Mouse (Mus musculus): ENCODE measurements around the gene Mbnl2.
A peak's percentile ranks its signal among the peaks of the same experiment; 100 is the strongest.

Gene Mbnl2

DNA sequence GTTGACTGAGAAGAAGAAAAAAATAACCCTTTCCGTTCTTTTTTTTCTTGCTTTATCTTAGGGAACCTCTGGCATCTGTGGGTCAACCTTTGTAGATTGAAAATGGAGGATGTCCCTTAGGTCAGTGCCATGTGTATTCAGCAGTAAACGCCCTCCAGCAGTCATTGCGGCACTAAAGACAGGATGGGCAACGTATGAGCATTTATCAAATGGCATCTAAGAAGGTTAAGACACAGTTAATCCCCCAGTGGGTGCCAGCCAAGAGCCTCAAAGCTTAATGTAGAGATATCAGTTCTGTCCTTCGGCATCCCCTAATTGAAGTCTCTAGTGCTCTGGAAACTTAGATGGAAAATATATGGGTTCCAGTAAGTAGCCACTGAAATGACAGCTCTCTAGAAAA, 723 bp upstream of the Mbnl2 start:
- no peak for DNase-seq (ENCODE audit: low spot score in 2 of 2)

DNA sequence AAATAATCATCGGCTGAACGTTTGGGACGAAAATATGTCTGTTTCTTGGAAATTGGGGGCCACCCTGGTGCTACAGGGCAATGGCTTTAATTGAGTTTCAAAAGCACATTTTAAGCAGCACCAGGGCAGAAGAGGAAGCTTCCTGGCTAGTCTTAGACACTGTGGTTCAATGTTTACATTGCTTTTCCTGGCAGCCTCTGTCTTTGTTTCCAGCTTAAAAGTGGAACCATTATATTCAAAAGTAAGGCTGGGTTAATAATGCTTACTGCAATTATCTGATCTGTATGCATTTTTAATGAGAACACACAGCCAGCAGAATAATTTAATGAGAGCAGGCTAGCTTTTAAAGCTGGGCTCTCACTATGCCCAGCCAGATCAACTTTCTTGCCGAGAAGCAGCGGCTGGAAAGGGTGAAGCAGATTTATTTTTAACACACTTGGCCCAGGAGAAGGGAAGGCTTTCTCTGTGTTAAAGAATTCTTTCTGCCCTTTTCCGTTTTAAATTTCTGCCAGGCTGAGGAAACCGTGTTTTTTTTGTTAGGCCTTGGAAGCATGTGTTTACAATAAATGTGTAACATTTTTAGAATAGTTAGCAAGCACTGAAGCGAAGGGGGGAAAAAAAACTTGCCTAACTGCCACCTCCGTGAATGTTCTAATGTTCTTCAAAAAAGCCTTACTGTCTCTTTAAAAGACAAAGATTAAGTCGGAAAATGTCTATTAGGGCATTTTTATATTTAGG, 1.0 kb downstream of the Mbnl2 start:
- no peak for DNase-seq (ENCODE audit: low spot score in 2 of 2)

DNA sequence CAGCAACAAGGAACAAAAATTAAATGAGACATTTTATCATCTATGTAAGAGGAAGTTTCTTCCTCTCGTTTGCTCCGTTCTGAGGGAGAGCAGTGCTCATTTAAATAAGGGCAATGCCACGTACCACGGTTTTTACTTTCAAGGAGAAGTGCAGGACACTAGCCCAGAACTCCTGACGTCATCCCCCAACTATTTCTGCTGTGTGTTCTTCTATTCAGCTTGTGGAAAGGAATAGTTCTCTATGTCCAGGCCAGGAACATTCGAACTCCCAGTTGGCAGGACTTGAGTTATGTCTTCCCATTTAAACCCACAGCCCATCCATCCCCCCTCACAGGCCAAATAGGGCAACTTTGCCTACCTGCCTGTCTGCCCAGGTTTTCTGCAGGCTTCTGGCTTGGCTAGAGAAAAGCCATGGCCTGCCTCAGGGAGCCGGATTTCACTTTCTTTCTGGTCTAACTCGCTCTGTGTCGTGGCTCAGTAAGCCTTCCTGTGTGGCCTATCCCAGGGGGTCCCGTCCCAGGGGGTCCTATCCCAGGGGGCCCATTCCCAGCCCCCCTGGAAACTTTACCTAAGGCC, 1.7 kb downstream of the Mbnl2 start:
- peak in 1 of 2 experiments; percentile 18 for DNase-seq (ENCODE audit: low spot score in 2 of 2)

DNA sequence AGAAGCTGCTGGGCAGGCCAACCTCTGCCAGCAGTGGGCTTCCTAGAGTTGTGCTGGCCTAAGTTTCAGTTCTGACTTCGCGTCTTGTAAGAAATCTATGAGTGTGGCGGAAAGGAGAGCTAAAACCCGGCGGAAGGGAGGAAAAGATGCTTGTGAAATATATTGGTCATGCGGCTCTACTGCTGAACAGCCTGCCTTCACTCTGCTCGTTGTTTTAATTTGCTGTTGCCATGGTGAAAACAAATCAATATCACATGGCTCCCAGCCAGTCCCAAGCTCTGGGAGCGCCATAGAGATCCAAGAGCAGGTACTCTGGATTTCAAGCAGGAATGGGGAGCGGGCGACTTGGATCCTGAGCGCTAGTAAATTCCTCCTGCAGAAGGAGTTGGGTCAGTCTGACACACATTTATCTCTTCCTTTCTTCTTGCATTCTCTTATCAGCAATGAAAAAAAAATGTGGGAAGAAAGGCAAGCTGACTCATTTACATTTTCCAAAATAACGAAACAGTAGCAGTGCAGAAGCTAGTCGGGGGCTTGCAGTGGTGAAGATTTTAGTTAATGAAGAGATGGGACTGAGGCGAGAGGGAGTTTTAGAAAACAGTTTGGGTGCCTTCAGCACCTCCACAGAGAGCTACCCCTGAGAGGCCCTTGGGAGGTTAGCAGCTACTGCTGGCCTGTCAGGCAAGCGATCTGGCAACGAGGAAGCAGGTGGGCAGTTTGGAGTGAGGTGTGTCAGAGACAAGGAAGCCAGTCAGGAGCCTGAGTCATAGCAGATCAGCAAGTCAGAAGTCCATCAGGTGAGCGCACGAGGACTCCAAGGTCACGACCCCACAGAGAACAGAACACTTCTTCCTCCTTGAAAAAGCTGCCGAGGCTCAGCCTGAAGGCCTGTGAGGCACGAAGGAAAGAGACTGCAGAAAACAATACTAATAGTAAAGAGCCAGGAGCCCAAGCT, 3.1 kb downstream of the Mbnl2 start:
- DNase-seq (ENCODE audit: low spot score in 2 of 2) = no peak

DNA sequence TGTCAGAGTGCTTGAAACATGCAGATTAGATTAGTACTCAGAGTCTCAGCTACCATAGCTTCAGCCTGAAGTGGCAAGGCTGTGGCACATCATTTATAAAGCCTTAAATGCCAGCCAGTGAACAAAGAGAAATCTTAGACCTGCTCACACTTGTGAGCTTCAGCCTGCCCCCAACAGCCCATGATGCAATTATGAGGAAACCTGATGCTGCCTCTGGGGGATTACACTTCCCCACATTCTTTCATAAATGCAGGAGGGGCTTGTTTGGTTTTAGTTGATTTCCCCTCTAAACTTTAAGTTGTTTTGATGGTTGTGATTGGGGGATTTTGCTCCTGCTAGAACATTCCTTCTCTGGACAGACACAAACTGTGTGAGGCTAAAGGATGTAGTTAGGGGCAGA, 4.7 kb downstream of the Mbnl2 start:
- DNase-seq (ENCODE audit: low spot score in 2 of 2) = no peak

DNA sequence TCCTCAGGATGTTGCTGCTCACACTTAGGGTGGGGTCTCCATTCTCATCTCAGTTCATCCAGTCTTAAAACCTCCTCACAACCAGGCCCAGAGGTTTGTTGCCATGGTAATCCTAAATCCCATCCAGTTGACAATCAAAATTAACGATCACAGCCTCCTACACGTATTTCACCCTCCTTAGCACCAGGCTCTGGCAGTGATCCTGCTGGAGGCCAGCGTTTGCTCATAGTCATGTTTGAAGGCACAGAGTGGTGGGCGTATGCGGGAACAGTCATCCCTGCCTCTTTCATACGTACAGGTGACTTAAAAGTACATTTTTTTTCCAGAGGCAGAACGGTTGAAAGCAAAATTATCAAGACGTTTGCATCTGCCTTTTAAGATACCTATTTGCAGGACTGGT, 8.3 kb downstream of the Mbnl2 start:
- DNase-seq (ENCODE audit: low spot score in 2 of 2) = no peak

DNA sequence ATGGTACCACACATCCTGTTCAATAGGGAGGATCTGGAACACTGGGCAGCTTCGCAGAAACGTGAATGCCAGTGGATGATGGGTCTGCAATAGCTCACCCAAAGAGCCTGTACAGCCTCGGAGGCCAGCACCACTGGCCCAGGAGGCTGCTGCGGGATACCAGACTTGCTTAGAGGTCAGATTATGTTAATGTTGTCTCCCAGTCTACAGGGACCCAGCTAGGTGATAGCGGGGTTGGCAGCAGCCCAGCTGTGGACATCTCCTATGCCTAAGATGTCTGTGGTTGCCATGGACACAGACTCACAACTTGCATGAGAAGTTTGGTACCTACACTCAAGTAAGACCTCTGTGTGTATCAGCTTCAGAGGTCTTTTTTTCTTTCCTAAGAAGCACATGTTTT, 9.0 kb downstream of the Mbnl2 start:
- DNase-seq (ENCODE audit: low spot score in 2 of 2) = no peak

DNA sequence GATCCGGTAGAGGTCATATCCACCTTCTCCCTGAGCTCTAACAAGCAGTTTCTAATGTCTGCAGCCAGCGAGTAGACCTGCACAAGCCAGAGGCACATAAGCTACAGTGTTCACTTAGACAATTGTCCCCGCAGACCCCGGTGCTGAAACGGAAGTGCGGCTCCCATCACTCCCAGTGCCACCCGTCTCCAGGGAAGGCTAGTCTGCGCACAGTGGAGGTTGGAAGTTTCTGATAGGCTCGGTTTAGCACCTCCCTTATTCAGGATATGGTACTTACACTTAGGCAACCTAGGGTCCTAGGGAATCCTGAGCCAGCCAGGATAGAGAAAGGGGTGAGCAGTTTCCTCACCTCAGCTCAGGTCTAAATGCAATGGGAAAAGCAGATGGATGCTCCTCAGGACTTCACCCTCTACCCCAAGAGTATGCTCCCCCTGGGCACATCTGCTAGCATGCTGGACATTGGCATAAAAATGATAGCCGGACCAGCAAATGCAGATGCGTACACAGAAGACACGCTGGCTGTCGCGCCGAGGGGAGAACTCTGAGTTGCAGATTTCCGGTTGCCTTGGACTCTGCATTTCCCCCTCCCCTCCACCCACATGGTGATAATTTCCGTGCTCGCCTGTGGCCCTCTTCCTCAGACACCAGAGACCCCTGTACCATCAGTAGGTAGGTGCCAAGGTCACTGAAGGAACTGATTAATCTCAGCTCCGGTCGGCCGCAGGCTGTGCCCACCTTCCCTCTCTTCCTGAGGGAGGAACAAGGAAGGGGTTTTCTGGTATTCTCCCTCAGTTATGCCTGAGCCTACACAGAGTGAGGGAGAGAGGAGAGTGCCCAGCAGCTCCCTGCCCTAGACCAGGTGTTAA, 11.9 kb downstream of the Mbnl2 start:
- no peak for DNase-seq (ENCODE audit: low spot score in 2 of 2)

DNA sequence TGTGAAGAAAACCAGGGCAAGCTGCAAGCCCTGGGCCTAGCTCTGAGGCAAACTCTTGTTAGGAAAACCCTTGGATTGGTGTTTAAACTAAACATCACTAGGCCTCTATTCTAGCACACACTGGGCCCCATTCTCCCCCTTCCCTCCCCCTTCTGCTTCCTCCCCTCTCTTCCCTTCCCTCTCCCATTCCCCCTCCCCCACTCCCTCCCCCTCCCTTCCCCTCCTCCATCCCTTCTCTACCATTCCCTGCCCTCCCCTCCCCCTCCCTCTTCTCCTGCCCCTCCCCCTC, 12.5 kb downstream of the Mbnl2 start:
- DNase-seq (ENCODE audit: low spot score in 2 of 2) = no peak

DNA sequence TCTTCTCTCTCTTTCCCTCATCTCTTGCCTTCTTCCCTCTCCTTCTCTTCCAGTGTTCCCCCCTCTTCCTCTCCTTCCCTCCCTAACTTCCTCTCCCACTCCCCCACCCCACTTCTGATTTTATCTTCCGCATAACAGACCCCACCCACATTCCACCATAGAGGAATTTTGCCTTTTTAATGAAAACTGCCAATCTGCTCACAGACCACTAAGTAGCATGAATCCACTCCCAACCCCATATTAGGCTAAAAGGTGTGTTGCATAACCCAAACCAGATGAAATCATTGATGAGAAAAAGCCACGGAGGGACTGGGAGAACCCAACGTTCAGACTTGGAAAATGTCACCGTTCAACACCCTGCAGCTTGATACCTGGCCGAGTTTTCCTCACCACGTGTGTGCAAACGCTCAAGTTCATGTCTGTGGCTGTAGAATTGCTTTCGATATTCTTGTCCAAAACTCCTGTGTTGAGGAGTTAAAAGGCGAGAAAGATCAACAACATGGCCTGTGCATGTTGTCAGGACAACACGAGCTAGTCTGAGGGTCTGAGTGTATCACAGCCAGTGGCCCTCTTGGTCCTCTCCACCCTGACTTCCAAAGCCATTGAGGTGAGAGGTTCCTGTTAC, 13.0 kb downstream of the Mbnl2 start:
- no peak for DNase-seq (ENCODE audit: low spot score in 2 of 2)

DNA sequence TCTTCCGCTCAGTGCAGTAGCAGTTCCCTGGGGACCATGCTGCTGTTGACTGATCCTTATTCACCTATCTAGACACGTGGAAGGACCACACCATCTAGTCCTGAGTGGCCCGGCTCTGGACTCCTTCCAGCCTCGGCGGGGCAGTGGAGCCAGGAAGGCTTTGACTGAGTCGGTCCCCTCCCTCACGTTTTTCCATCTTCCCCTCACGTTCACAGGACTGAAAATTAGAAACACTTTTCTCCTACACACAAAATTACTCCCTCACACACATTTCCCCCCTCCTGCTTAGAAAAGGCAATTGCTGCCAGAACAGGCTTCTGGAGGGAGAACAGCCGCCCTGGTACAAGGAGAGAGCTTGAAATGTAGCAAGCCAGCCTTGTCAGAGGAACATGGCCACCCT, 13.6 kb downstream of the Mbnl2 start:
- no peak for DNase-seq (ENCODE audit: low spot score in 2 of 2)

DNA sequence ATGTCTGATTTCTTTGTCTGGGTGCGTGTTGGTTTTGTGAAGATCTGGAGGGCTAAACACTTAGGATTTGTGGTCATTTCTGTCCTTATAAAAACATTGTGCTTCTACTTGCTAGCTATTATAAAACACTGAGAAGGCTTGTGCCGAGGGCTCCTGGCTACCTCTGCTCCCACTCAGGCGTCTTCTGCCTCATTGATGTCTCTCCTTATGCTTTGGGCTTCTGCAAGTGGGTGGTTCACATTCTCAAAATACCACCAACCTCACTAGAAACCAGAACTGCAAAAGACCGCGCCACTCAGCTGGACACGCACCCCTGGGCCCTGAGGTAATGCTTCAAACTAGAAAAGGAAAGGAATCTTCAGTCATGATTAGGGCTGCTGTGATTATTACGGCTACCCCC, 14.1 kb downstream of the Mbnl2 start:
- no peak for DNase-seq (ENCODE audit: low spot score in 2 of 2)

DNA sequence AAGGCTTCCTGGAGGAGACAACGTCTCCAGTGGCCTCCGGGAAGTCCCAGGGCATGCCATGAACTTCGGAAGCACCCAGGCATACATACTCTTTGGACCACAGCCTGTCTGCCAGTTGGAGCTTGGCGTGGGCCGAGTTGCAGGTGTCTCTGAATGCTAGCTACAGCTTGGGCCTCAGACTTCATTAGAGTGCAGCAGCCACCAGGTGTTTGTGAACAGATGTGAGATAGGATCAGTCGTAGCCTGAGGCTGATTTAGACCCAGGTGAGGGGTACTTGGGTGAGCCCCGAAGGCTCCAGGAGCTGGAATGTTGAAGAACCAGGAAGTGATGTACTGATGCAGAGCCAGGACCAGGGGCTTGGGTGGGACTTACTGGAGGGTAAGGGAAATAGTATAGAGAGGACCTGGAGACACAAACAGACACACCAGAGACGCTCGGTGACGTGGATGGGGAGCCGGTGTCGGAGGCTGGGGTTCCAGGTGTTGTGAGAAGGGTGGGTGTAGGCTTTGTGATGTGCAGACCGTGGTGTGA, 15.8 kb downstream of the Mbnl2 start:
- no peak for DNase-seq (ENCODE audit: low spot score in 2 of 2)

DNA sequence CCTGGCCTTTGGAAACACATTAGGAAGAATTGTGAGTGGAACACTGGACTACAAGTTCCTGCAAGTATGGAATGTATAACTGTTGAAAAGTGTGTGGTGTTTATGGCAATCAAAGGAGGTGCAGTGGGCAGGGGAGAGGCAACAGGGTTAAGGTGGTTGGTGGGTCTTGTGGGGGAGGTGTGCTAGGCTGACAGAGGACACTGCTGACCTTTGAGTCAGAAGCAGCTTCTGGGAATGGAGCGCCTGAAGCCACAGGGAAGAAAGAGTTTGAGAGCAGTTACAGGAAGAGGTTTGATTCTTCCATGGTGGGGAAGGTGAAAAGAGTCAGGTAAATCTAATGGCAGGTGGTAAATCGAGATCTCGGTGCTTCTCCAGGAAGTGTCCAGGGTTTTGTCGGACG, 16.7 kb downstream of the Mbnl2 start:
- no peak for DNase-seq (ENCODE audit: low spot score in 2 of 2)

DNA sequence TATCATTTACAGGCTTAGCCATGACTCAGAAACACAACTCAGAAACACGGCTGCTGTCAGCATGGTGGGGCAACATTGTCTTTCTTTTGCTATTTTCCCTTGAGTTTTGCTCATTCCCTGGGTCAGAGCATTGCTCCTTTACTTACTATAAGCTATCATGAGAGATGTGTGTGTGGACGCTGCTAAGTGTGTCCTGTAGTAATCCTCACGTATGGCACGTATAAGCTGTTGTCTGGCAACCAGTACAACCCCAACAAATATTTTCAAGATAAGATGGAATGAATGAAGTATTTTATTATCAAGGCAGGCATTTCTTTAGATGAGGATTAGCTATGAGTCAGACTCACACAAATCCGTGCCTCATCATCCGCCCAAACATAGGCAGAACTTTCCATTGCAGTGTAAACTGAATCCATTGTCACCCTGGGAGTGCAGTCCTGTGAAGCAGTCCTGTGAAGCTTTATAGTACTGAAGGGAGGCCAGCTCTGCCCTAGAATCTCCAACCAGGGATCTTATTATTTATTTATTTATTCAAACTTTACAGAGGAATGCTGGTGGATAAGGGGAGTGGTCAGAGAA, 17.2 kb downstream of the Mbnl2 start:
- DNase-seq (ENCODE audit: low spot score in 2 of 2) = no peak

DNA sequence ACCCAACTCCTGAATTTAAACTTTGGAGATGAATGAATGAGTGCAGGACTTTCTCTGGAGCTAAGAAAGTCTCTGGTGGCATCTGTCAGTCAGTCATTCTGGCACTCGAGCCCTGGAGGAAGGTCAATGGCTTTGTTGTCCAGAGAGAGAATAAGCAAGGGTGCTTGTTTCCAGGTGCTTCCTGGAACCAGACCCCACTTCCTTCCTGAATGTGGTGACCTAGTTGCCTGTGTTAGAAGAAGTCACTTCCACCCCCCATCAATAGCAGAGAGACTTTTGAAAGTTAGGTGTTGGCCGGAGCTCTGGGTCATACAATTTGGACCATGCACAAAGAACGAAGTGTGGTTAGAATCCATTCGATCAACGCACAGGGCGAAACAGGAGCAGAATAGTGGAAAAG, 19.0 kb downstream of the Mbnl2 start:
- peak in 1 of 2 experiments; percentile 15 for DNase-seq (ENCODE audit: low spot score in 2 of 2)

DNA sequence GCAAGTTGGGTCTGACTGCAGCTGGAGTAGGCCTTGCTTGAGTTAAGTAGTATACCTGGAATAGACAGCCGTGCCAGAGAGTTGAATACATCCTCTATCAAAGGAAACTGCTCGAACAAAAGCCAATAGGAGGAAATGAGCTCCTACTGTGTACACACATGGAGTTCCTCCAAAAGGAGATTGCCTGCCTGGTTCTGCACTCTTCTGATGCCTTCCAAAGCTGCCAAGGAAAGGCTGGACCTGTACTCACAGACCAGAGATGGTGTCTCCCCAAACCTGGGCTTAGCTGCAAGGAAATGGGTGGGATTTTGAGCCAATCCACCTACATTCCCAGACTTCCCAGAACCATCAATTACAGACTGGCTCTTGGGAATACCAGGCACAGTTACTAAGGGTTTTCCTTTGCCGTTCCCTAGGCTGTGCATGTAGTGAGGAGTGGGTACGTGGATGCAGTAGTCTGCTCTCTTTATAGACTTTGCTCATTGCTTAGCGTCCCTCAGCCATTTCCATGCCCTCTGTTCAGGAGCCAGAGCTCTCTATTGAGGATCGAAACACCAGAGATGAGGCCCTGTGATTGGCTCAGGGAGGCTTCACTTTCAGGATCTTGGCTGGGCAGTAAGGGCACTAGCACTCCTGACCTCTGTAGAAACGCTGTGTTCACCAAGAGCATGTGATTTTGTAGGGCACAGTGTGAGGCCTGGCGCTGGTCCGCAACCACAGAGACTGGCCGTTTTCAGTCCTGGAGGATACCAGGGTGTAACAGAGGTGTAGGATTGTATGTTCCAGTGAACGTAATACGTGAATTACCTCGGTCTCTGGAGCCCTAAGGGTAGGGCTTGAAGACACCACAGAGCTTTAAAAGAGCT, 20.1 kb downstream of the Mbnl2 start:
- no peak for DNase-seq (ENCODE audit: low spot score in 2 of 2)

DNA sequence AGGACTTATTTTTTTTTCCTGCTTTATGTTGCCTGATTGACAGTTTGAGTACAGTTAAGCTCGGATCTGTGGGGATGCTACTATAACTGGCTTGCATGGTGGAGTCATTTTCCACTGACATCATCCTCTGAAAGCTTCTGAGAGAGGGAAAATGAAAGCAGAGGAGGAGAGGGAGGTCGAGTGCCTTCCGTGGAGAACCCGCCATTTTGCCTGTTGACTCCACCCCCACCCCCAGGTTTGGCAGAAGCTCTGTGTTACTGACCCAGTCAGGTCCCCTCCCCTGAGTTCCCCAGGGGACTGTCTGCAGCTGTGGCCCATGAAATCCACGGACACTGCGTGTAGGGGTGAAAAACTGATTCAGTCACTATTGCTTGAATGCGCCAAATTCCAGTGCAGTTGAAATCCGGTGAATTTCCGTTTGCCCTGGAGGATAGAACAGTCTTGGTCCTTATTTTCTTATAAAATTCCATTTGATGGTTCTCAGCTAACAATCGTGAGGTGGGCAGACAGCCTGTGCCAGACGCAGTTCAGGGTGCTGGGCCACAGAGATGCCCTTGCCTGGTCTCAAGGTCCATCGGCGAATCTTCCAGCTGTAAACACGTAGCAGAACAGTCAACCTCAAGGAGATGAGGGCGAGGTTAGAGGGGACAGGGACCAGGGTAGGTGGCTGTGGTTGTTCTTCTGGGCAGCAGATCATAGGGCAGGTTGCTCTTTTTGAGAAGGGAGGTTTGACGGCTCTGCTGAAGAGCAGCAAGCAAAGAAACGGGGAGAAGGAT, 20.9 kb downstream of the Mbnl2 start:
- DNase-seq (ENCODE audit: low spot score in 2 of 2) = no peak

DNA sequence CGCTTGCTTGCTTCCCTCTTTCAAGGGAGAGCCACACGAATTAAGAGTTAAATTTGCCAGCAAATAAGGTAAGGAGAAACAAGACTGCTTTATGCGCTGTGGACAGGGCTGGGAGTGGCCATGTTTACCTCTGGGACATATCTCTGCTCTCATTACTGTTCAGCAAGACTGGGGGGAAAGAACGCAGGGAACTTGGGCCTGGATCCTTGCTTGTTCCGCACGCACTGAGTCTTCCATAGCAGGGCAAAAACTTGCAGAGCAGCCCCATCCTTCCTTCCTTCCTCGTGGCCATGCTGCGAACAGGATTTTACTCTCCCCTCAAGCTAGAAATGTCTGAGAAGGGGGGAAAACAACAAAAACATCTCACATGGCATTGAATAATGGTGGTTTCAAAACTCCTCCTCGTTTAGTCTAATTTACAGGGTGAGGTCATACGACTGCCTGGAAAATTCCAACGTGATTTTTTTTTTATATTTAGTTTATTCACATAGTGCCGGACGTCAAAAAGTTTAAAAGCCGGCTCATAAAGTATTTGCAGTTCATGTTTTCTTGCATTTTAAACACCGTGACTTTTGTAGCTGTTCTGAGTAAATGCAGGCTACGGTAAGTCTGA, 21.8 kb downstream of the Mbnl2 start:
- no peak for DNase-seq (ENCODE audit: low spot score in 2 of 2)

Data from thymus, postnatal 10 days (tissue).